Mouse (Mus musculus) CH12.LX (cell line): Measurements from ENCODE around the gene Cdhr1. TPM values are rescaled to one million over a fixed set of nuclear protein-coding genes. Genes with fewer than 3 reads are reported as not detected.

Source experiments
- DNase-seq: peaks from one replicate; pipeline ENCODE4 v3.0.0-alpha.2; 2013; ENCODE audit errors: extremely low read depth
- H3K27ac ChIP-seq: 2 replicates; pipeline ENCODE4 v1.5.1; 2012; ENCODE audit warnings: low read depth, mild to moderate bottlenecking, control low read depth, moderate library complexity; ENCODE audit not compliant: insufficient read depth
- H3K27me3 ChIP-seq: replicated peaks from 2 replicates; pipeline ENCODE3; 2012; ENCODE audit warnings: inconsistent platforms
- H3K36me3 ChIP-seq, 2 experiments: replicated peaks in 1 of 2; 2 replicates each; pipeline versions ENCODE3 to v1.6.1; 2012; ENCODE audit warnings: inconsistent platforms in 1 of 2, low read length in 1 of 2, mild to moderate bottlenecking in 1 of 2, mixed read lengths in 1 of 2, moderate library complexity in 1 of 2; ENCODE audit not compliant: control insufficient read depth in 1 of 2, insufficient read depth in 1 of 2
- H3K4me1 ChIP-seq, 2 experiments: 2 replicates each; pipeline ENCODE4 v1.6.1; 2012; ENCODE audit warnings: inconsistent platforms in 1 of 2, moderate library complexity in 1 of 2; ENCODE audit not compliant: insufficient read depth in 2 of 2, control insufficient read depth in 1 of 2
- H3K4me2 ChIP-seq: 2 replicates; pipeline ENCODE4 v1.6.1; 2012; ENCODE audit warnings: low read depth, mild to moderate bottlenecking, control low read depth; ENCODE audit not compliant: poor library complexity, insufficient read depth, severe bottlenecking
- H3K4me3 ChIP-seq, 3 experiments: fragments of 150-350 bp in 1 of 3; sonication (generic) in 1 of 3; replicated peaks in 1 of 3; 2 replicates each; pipeline versions ENCODE3 to v1.5.1; 2011 to 2012; ENCODE audit warnings: low read depth in 2 of 3, low read length in 2 of 3, mild to moderate bottlenecking in 2 of 3, moderate library complexity in 2 of 3, control low read depth in 1 of 3, improper control_type of control experiment in 1 of 3, inconsistent platforms in 1 of 3, mixed read lengths in 1 of 3; ENCODE audit not compliant: poor library complexity in 1 of 3
- H3K79me2 ChIP-seq: replicated peaks from 2 replicates; pipeline ENCODE4 v1.6.1; 2012; ENCODE audit warnings: mild to moderate bottlenecking, moderate library complexity; ENCODE audit not compliant: control insufficient read depth, poor library complexity, insufficient read depth, severe bottlenecking; ENCODE audit errors: extremely low read depth
- H3K9ac ChIP-seq: 2 replicates; pipeline ENCODE4 v1.6.1; 2012; ENCODE audit warnings: low read depth, mild to moderate bottlenecking, control low read depth, moderate library complexity; ENCODE audit not compliant: insufficient read depth
- H3K9me3 ChIP-seq: replicated peaks from 2 replicates; pipeline ENCODE3; 2012; ENCODE audit warnings: low read length, inconsistent platforms, mixed read lengths
- CHD1 ChIP-seq: IDR thresholded peaks from 2 replicates; pipeline ENCODE4 v1.6.1; 2012; ENCODE audit warnings: low read depth, low read length, improper control_type of control experiment, inconsistent platforms
- E2F4 ChIP-seq: IDR thresholded peaks from 2 replicates; pipeline ENCODE4 v1.6.1; 2011; ENCODE audit warnings: low read depth, low read length, improper control_type of control experiment; ENCODE audit not compliant: insufficient replicate concordance
- ELF1 ChIP-seq: IDR thresholded peaks from 2 replicates; pipeline ENCODE4 v1.6.1; 2014; ENCODE audit warnings: low read depth, mild to moderate bottlenecking, inconsistent platforms, low read length, improper control_type of control experiment
- EP300 ChIP-seq: IDR thresholded peaks from 2 replicates; pipeline ENCODE4 v1.6.1; 2011; ENCODE audit warnings: low read length, improper control_type of control experiment
- ETS1 ChIP-seq: conservative IDR thresholded peaks from 2 replicates; pipeline ENCODE4 v1.6.1; 2012; ENCODE audit warnings: low read depth, mild to moderate bottlenecking, inconsistent platforms, low read length, improper control_type of control experiment, moderate library complexity
- HCFC1 ChIP-seq: IDR thresholded peaks from 2 replicates; pipeline ENCODE4 v1.6.1; 2012; ENCODE audit warnings: low read depth, mild to moderate bottlenecking, inconsistent platforms, low read length, improper control_type of control experiment
- IRF4 ChIP-seq: IDR thresholded peaks from 2 replicates; pipeline ENCODE4 v1.6.1; 2014; ENCODE audit warnings: low read depth, mild to moderate bottlenecking, inconsistent platforms, low read length, improper control_type of control experiment
- JUN ChIP-seq: IDR thresholded peaks from 2 replicates; pipeline ENCODE4 v1.6.1; 2011; ENCODE audit warnings: low read depth, mild to moderate bottlenecking, low read length, improper control_type of control experiment, moderate library complexity; ENCODE audit not compliant: insufficient read depth
- MAFK ChIP-seq: IDR thresholded peaks from 2 replicates; pipeline ENCODE4 v1.6.1; 2011; ENCODE audit warnings: low read length, improper control_type of control experiment; ENCODE audit not compliant: insufficient replicate concordance
- MAX ChIP-seq: IDR thresholded peaks from 2 replicates; pipeline ENCODE4 v1.6.1; 2011; ENCODE audit warnings: low read length, improper control_type of control experiment
- MAZ ChIP-seq: IDR thresholded peaks from 2 replicates; pipeline ENCODE4 v1.6.1; 2012; ENCODE audit warnings: low read depth, mild to moderate bottlenecking, inconsistent platforms, low read length, improper control_type of control experiment, moderate library complexity
- MEF2A ChIP-seq: IDR thresholded peaks from 2 replicates; pipeline ENCODE4 v1.6.1; 2014; ENCODE audit warnings: low read depth, mild to moderate bottlenecking, inconsistent platforms, low read length, improper control_type of control experiment, borderline replicate concordance
- MXI1 ChIP-seq: IDR thresholded peaks from 2 replicates; pipeline ENCODE4 v1.6.1; 2011; ENCODE audit warnings: mild to moderate bottlenecking, low read depth, low read length, improper control_type of control experiment
- MYC ChIP-seq: IDR thresholded peaks from 2 replicates; pipeline ENCODE4 v1.6.1; 2011; ENCODE audit warnings: low read depth, mild to moderate bottlenecking, improper control_type of control experiment, low read length
- NELFE ChIP-seq: IDR thresholded peaks from 2 replicates; pipeline ENCODE4 v1.6.1; 2011; ENCODE audit warnings: low read depth, low read length, improper control_type of control experiment
- NRF1 ChIP-seq: IDR thresholded peaks from 2 replicates; pipeline ENCODE4 v1.6.1; 2014; ENCODE audit warnings: low read depth, mild to moderate bottlenecking, inconsistent platforms, low read length, improper control_type of control experiment, moderate library complexity
- PAX5 ChIP-seq: IDR thresholded peaks from 2 replicates; pipeline ENCODE4 v1.6.1; 2012; ENCODE audit warnings: low read length, inconsistent platforms, mixed read lengths
- POLR2A ChIP-seq: IDR thresholded peaks from 2 replicates; pipeline ENCODE4 v1.6.1; 2011; ENCODE audit warnings: low read depth, mild to moderate bottlenecking, improper control_type of control experiment, low read length
- POLR2AphosphoS2 ChIP-seq: IDR thresholded peaks from 2 replicates; pipeline ENCODE4 v1.6.1; 2011; ENCODE audit warnings: low read depth, low read length, improper control_type of control experiment
- RCOR1 ChIP-seq: conservative IDR thresholded peaks from 2 replicates; pipeline ENCODE4 v1.6.1; 2012; ENCODE audit warnings: low read depth, mild to moderate bottlenecking, inconsistent platforms, low read length, improper control_type of control experiment
- SMC3 ChIP-seq: IDR thresholded peaks from 2 replicates; pipeline ENCODE4 v1.6.1; 2011; ENCODE audit warnings: low read depth, low read length, improper control_type of control experiment
- TBP ChIP-seq: conservative IDR thresholded peaks from 2 replicates; pipeline ENCODE4 v1.6.1; 2011; ENCODE audit warnings: low read depth, low read length, improper control_type of control experiment
- USF2 ChIP-seq: conservative IDR thresholded peaks from 2 replicates; pipeline ENCODE4 v1.6.1; 2011; ENCODE audit warnings: low read depth, low read length, improper control_type of control experiment
- ZMIZ1 ChIP-seq: IDR thresholded peaks from 2 replicates; pipeline ENCODE4 v1.6.1; 2012; ENCODE audit warnings: low read depth, mild to moderate bottlenecking, inconsistent platforms, low read length, improper control_type of control experiment
- ZNF384 ChIP-seq: IDR thresholded peaks from 2 replicates; pipeline ENCODE4 v1.6.1; 2012; ENCODE audit warnings: low read depth, low read length, improper control_type of control experiment, inconsistent platforms
- dilution Hi-C: fragments of 300-500 bp; cut with MboI; formaldehyde crosslinking; loops from 2 replicates; pipeline ENCODE4 v1.14.3; 2020; ENCODE audit warnings: low sequenced_read_pairs; ENCODE audit not compliant: extremely low pct_unique_long_range_greater_than_20kb, extremely low pct_ligation_motif_present
- in situ Hi-C: fragments of 300-500 bp; cut with MboI; formaldehyde crosslinking; loops from 3 replicates; pipeline ENCODE4 v1.14.3; 2019; ENCODE audit warnings: low sequenced_read_pairs, low pct_ligation_motif_present, low pct_unique_long_range_greater_than_20kb, mixed read lengths
- polyA plus RNA-seq: library from polyadenylated mRNA; unstranded; fragments of >175 nt; gene quantifications from 2 replicates; pipeline ENCODE4 v1.2.1, GENCODE M21; 2012; ENCODE audit warnings: low read depth; ENCODE audit not compliant: insufficient read length
- total RNA-seq, 2 experiments: library from RNA; depleted of rRNA; stranded (reverse); fragments of 300-350 nt in 1 of 2; fragments of >200 nt in 1 of 2; gene quantifications; 2 replicates each; pipeline ENCODE4 v1.2.3; 2012 to 2014

Cdhr1 gene
- total and polyA plus RNA-seq, 3 experiments = not detected

GRCm38 (mm10) chr14:37135127-37135593 is 37.0 kb upstream of the Cdhr1 start, which contains the start of gene Ghitm (continued):
- TF ChIP-seq MEF2A = no peak
- TF ChIP-seq JUN = no peak
- no peak for TF ChIP-seq RCOR1
- peak; percentile 74 for TF ChIP-seq ZMIZ1
- TF ChIP-seq POLR2A = peak; percentile 95
- no peak; the same call in 1 of the 2 replicates for TF ChIP-seq POLR2AphosphoS2
- no peak for TF ChIP-seq MAFK
- TF ChIP-seq MAX = 0 out of 2 replicates have a peak, but pooled peaks have one; percentile 49
- peak; percentile 86; the same call in 1 of the 2 replicates for TF ChIP-seq TBP
- peak; percentile 88 for TF ChIP-seq NELFE
- TF ChIP-seq MYC = no peak
- TF ChIP-seq IRF4 = peak; percentile 90
- TF ChIP-seq ELF1 = peak; percentile 90
- TF ChIP-seq ZNF384 = no peak
- TF ChIP-seq HCFC1 = peak; percentile 89
- TF ChIP-seq CHD1 = no peak

DNA sequence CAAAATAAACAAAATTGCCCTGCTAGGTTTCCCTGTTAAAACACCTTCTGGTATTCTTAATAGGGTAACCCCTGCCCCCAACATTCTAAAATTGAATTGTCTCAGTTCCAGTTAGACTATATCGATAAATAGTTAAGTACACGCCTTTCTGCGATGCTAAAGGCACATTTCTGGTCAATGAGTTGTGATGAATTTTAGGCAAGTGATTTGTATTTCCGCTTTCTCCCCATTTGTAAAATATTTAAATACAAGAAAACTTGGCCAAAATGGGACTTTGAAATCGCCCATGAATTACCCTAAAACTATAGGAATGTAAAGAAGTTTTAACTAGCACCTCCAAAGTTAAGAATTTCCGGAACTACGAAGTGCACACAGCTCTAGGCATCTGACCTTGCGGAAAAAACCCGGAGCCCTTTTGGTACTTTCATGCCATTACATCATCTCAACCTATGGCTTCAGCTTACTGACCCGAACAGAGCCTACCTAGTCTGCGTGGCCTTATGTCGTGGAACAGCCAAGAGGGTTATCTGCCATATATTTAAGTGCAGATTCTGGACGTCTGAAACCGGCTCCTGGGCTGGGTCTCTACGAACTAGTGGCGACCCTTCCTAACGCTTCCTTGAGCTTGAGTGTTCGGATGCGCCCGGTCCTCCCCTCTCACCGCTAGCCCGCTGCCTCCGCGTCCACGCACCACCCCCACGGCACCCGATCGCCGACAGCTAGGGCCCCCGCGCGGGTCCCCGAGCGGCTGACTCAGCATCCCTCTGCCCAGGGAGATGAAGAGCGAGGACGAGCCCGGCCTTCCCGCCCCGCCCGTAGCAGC is 36.4 kb upstream of the Cdhr1 start:
- dilution Hi-C loops (no loop called here), in situ Hi-C loops (loop anchor here (25.0 kb wide), 1 partner anchor 272 kb away; no protein-coding TSS in a partner anchor)
- no peaks in the 10 kb centered on the region for H3K27me3 ChIP-seq
- H3K4me1 ChIP-seq = peaks cover 2 to 38% of the 10 kb centered on the region in 2 experiments
- H3K79me2 ChIP-seq = peaks cover 36% of the 10 kb centered on the region
- H3K9ac ChIP-seq = peak overlapping the region; percentile 97
- H3K4me2 ChIP-seq = no peak overlapping the region
- H3K27ac ChIP-seq = peak overlapping the region; percentile 90
- H3K36me3 ChIP-seq = peaks cover 23 to 37% of the 10 kb centered on the region in 2 experiments
- peak; percentile 66 for DNase-seq
- no peaks in the 10 kb centered on the region for H3K9me3 ChIP-seq
- H3K4me3 ChIP-seq = peak overlapping the region; percentile 81 to 92 (median 85)
- TF ChIP-seq MAZ = 0 out of 2 replicates have a peak, but pooled peaks have one; percentile 2
- TF ChIP-seq MXI1 = no peak
- TF ChIP-seq MYC = 0 out of 2 replicates have a peak, but pooled peaks have one; percentile 62
- 0 out of 2 replicates have a peak, but pooled peaks have one; percentile 31 for TF ChIP-seq ETS1
- TF ChIP-seq NRF1 = no peak
- TF ChIP-seq SMC3 = no peak
- TF ChIP-seq ELF1 = peak; percentile 43
- no peak for TF ChIP-seq MEF2A
- no peak; the same call in 1 of the 2 replicates for TF ChIP-seq MAX
- no peak for TF ChIP-seq PAX5
- no peak for TF ChIP-seq POLR2A
- TF ChIP-seq E2F4 = no peak
- no peak for TF ChIP-seq EP300
- peak; percentile 59; the same call in 1 of the 2 replicates for TF ChIP-seq MAFK
- no peak for TF ChIP-seq ZNF384
- TF ChIP-seq TBP = 0 out of 2 replicates have a peak, but pooled peaks have one; percentile 33
- TF ChIP-seq USF2 = no peak
